Mouse (Mus musculus) ZHBTc4 (cell line): ENCODE data around the gene Ugt1a10.
A peak's percentile ranks its signal among the peaks of the same experiment; 100 is the strongest.
"Not testable (repeated sequence)": the region's sequence is repeated elsewhere in the genome, so short reads cannot be mapped to it uniquely, and the experiment has no call there.

Experiments
- DNase-seq: peaks from one replicate; pipeline ENCODE4 v3.0.0-alpha.2; 2011; ENCODE audit warnings: low read depth, low spot score

Gene Ugt1a10

GRCm38 (mm10) chr1:88094941-88095492, 39.8 kb downstream of the Ugt1a10 start, which contains the start of gene Ugt1a7c:
Gene Ugt1a7c, plus strand, starts transcription at chr1:88095062.
- no peak for DNase-seq

- not testable (repeated sequence) for DNase-seq
These were observed 43.4 kb downstream of the Ugt1a10 start for GRCm38 (mm10) chr1:88098546-88098945.

- DNase-seq: not testable (repeated sequence)
These were observed 44.5 kb downstream of the Ugt1a10 start for GRCm38 (mm10) chr1:88099691-88100090.

GRCm38 (mm10) chr1:88103019-88103418, 47.8 kb downstream of the Ugt1a10 start, which contains the start of gene Ugt1a6b:
Gene Ugt1a6b, plus strand, starts transcription at chr1:88103252.
- DNase-seq: not testable (repeated sequence)

GRCm38 (mm10) chr1:88103697-88104468, 48.7 kb downstream of the Ugt1a10 start:
- not testable (repeated sequence) for DNase-seq

GRCm38 (mm10) chr1:88104667-88105430, 49.7 kb downstream of the Ugt1a10 start:
- no peak for DNase-seq

- no peak for DNase-seq
These were observed 50.5 kb downstream of the Ugt1a10 start for GRCm38 (mm10) chr1:88105656-88106055.

- not testable (repeated sequence) for DNase-seq
These were observed 53.9 kb downstream of the Ugt1a10 start for GRCm38 (mm10) chr1:88109027-88109557.

- DNase-seq: not testable (repeated sequence)
These were observed 54.4 kb downstream of the Ugt1a10 start for GRCm38 (mm10) chr1:88109604-88110003.

- not testable (repeated sequence) for DNase-seq
These were observed 57.6 kb downstream of the Ugt1a10 start for GRCm38 (mm10) chr1:88112769-88113168.

- not testable (repeated sequence) for DNase-seq
These were observed 65.4 kb downstream of the Ugt1a10 start for GRCm38 (mm10) chr1:88120550-88120949.

GRCm38 (mm10) chr1:88121521-88121920, 66.3 kb downstream of the Ugt1a10 start:
- peak; percentile 26 for DNase-seq

- not testable (repeated sequence) for DNase-seq
These were observed 70.7 kb downstream of the Ugt1a10 start for GRCm38 (mm10) chr1:88125827-88126360.

GRCm38 (mm10) chr1:88129091-88129490, 73.9 kb downstream of the Ugt1a10 start:
- DNase-seq: not testable (repeated sequence)

- not testable (repeated sequence) for DNase-seq
These were observed 75.0 kb downstream of the Ugt1a10 start for GRCm38 (mm10) chr1:88130223-88130622.

- no peak for DNase-seq
These were observed 78.8 kb downstream of the Ugt1a10 start for GRCm38 (mm10) chr1:88133908-88134456.

GRCm38 (mm10) chr1:88134457-88135011, 79.3 kb downstream of the Ugt1a10 start, which contains the start of gene Ugt1a6a:
Gene Ugt1a6a, plus strand, starts transcription at chr1:88134809.
- not testable (repeated sequence) for DNase-seq

GRCm38 (mm10) chr1:88135229-88135904, 80.2 kb downstream of the Ugt1a10 start:
- not testable (repeated sequence) for DNase-seq

GRCm38 (mm10) chr1:88136646-88137045, 81.5 kb downstream of the Ugt1a10 start:
- no peak for DNase-seq

GRCm38 (mm10) chr1:88137264-88137663, 82.1 kb downstream of the Ugt1a10 start:
- DNase-seq: no peak
